Mouse (Mus musculus): ENCODE results near the gene Rap1gds1. TPM values are rescaled to one million over a fixed set of nuclear protein-coding genes. Genes with fewer than 3 reads are reported as not detected.

The Rap1gds1 gene
- polyA plus RNA-seq, 1 experiment, result 40.1 TPM

GRCm38 (mm10) chr3:138982249-138982648 is 92.8 kb downstream of the Rap1gds1 start:
- Histone ChIP-seq H3K27me3 (ENCODE audit: control insufficient read depth, insufficient read depth, insufficient read length) (no peaks in the 10 kb centered on the region), H3ac (ENCODE audit: control insufficient read depth, insufficient read length) (no peak overlapping the region), H3K4me2 (ENCODE audit: low read depth) (no peak overlapping the region), H3K4me3 (no peak overlapping the region), H3K79me2 (ENCODE audit: control insufficient read depth, insufficient read depth) (no peaks in the 10 kb centered on the region), H3K36me3 (ENCODE audit: control insufficient read depth, insufficient read depth) (peaks cover 14% of the 10 kb centered on the region)
- TF ChIP-seq USF1 (IDR thresholded peaks at IDR 0.05; ENCODE audit: low read depth) (no peak), REST (IDR thresholded peaks at IDR 0.05; ENCODE audit: insufficient read depth, insufficient read length) (no peak), SRF (IDR thresholded peaks at IDR 0.05; ENCODE audit: control insufficient read depth, insufficient read length, low read depth) (no peak), MAX (IDR thresholded peaks at IDR 0.05; ENCODE audit: low read depth) (no peak), E2F4 (IDR thresholded peaks at IDR 0.05; ENCODE audit: insufficient read depth) (no peak), MYOD1 (IDR thresholded peaks at IDR 0.05; ENCODE audit: control insufficient read depth in 1 of 3, insufficient read length in 2 of 3, low read depth in 2 of 3) (no peak), CEBPB (IDR thresholded peaks at IDR 0.05; ENCODE audit: insufficient read depth, poor library complexity, severe bottlenecking) (no peak), MYOG (IDR thresholded peaks at IDR 0.05; ENCODE audit: control insufficient read depth in 1 of 3, insufficient read depth in 1 of 3, insufficient read length in 2 of 3, low read depth in 2 of 3) (no peak), TCF3 (IDR thresholded peaks at IDR 0.05; ENCODE audit: insufficient read length, low read depth) (no peak), POLR2AphosphoS2 (IDR thresholded peaks at IDR 0.05; ENCODE audit: insufficient read length, low read depth) (no peak), TCF12 (IDR thresholded peaks at IDR 0.05; ENCODE audit: insufficient read depth, poor library complexity, severe bottlenecking) (no peak), POLR2A (IDR thresholded peaks at IDR 0.05; ENCODE audit: insufficient read length, low read depth) (no peak)

DNA sequence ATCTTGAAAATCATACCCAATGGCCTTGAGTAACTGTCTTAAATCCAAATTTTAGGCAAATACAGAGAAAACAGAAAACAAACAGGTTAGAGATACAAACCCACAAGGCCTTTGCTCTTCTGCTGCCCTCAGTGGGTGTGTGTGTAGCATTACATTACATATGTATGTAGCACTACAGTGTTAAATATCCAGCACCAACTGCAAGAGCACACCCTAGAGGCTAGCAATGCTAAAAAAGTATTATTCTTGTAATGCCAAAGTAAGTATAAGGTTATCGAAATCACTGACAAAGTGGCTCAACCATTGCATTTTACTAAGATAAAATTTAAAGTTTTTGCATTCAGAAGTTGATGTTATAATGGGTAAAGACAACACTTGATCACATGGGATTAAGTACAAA is 97.6 kb downstream of the Rap1gds1 start:
- H3K36me3 ChIP-seq (ENCODE audit: control insufficient read depth, insufficient read depth), result peaks cover 27% of the 10 kb centered on the region
- H3K79me2 ChIP-seq (ENCODE audit: control insufficient read depth, insufficient read depth), result no peaks in the 10 kb centered on the region
- no peak overlapping the region for H3K4me3 ChIP-seq
- no peak for TF ChIP-seq REST (IDR thresholded peaks at IDR 0.05; ENCODE audit: insufficient read depth, insufficient read length)
- no peak for TF ChIP-seq POLR2AphosphoS2 (IDR thresholded peaks at IDR 0.05; ENCODE audit: insufficient read length, low read depth)
- TF ChIP-seq MAX (IDR thresholded peaks at IDR 0.05; ENCODE audit: low read depth), result no peak
- no peak for TF ChIP-seq TCF3 (IDR thresholded peaks at IDR 0.05; ENCODE audit: insufficient read length, low read depth)
- no peak for TF ChIP-seq E2F4 (IDR thresholded peaks at IDR 0.05; ENCODE audit: insufficient read depth)
- TF ChIP-seq MYOG (IDR thresholded peaks at IDR 0.05; ENCODE audit: control insufficient read depth in 1 of 3, insufficient read depth in 1 of 3, insufficient read length in 2 of 3, low read depth in 2 of 3), result no peak
- TF ChIP-seq POLR2A (IDR thresholded peaks at IDR 0.05; ENCODE audit: insufficient read length, low read depth), result no peak
- no peak for TF ChIP-seq SRF (IDR thresholded peaks at IDR 0.05; ENCODE audit: control insufficient read depth, insufficient read length, low read depth)
- TF ChIP-seq MYOD1 (IDR thresholded peaks at IDR 0.05; ENCODE audit: control insufficient read depth in 1 of 3, insufficient read length in 2 of 3, low read depth in 2 of 3), result no peak
- TF ChIP-seq CEBPB (IDR thresholded peaks at IDR 0.05; ENCODE audit: insufficient read depth, poor library complexity, severe bottlenecking), result no peak
- no peak for TF ChIP-seq USF1 (IDR thresholded peaks at IDR 0.05; ENCODE audit: low read depth)
- TF ChIP-seq TCF12 (IDR thresholded peaks at IDR 0.05; ENCODE audit: insufficient read depth, poor library complexity, severe bottlenecking), result no peak
- no peaks in the 10 kb centered on the region for H3K27me3 ChIP-seq (ENCODE audit: control insufficient read depth, insufficient read depth, insufficient read length)
- H3K4me2 ChIP-seq (ENCODE audit: low read depth), result no peak overlapping the region
- no peak overlapping the region for H3ac ChIP-seq (ENCODE audit: control insufficient read depth, insufficient read length)

- H3K36me3 ChIP-seq (ENCODE audit: control insufficient read depth, insufficient read depth), result peaks cover 3% of the 10 kb centered on the region
- H3K4me2 ChIP-seq (ENCODE audit: low read depth), result no peak overlapping the region
- TF ChIP-seq SRF (IDR thresholded peaks at IDR 0.05; ENCODE audit: control insufficient read depth, insufficient read length, low read depth) (no peak), REST (IDR thresholded peaks at IDR 0.05; ENCODE audit: insufficient read depth, insufficient read length) (no peak), USF1 (IDR thresholded peaks at IDR 0.05; ENCODE audit: low read depth) (no peak), TCF3 (IDR thresholded peaks at IDR 0.05; ENCODE audit: insufficient read length, low read depth) (no peak), CEBPB (IDR thresholded peaks at IDR 0.05; ENCODE audit: insufficient read depth, poor library complexity, severe bottlenecking) (no peak), TCF12 (IDR thresholded peaks at IDR 0.05; ENCODE audit: insufficient read depth, poor library complexity, severe bottlenecking) (no peak), MYOD1 (IDR thresholded peaks at IDR 0.05; ENCODE audit: control insufficient read depth in 1 of 3, insufficient read length in 2 of 3, low read depth in 2 of 3) (no peak), MYOG (IDR thresholded peaks at IDR 0.05; ENCODE audit: control insufficient read depth in 1 of 3, insufficient read depth in 1 of 3, insufficient read length in 2 of 3, low read depth in 2 of 3) (no peak), E2F4 (IDR thresholded peaks at IDR 0.05; ENCODE audit: insufficient read depth) (no peak), POLR2AphosphoS2 (IDR thresholded peaks at IDR 0.05; ENCODE audit: insufficient read length, low read depth) (no peak)
- no peaks in the 10 kb centered on the region for H3K27me3 ChIP-seq (ENCODE audit: control insufficient read depth, insufficient read depth, insufficient read length)
- H3K4me3 ChIP-seq, result no peak overlapping the region
- H3ac ChIP-seq (ENCODE audit: control insufficient read depth, insufficient read length), result no peak overlapping the region
- no peaks in the 10 kb centered on the region for H3K79me2 ChIP-seq (ENCODE audit: control insufficient read depth, insufficient read depth)
Measured at GRCm38 (mm10) chr3:138967627-138968026, 107.4 kb downstream of the Rap1gds1 start.

- Histone ChIP-seq H3K4me2 (ENCODE audit: low read depth) (no peak overlapping the region), H3K27me3 (ENCODE audit: control insufficient read depth, insufficient read depth, insufficient read length) (no peaks in the 10 kb centered on the region), H3K4me3 (no peak overlapping the region), H3K36me3 (ENCODE audit: control insufficient read depth, insufficient read depth) (peaks cover 40% of the 10 kb centered on the region), H3ac (ENCODE audit: control insufficient read depth, insufficient read length) (no peak overlapping the region), H3K79me2 (ENCODE audit: control insufficient read depth, insufficient read depth) (no peaks in the 10 kb centered on the region)
- TF ChIP-seq POLR2A (IDR thresholded peaks at IDR 0.05; ENCODE audit: insufficient read length, low read depth) (no peak), USF1 (IDR thresholded peaks at IDR 0.05; ENCODE audit: low read depth) (no peak), POLR2AphosphoS2 (IDR thresholded peaks at IDR 0.05; ENCODE audit: insufficient read length, low read depth) (no peak), MAX (IDR thresholded peaks at IDR 0.05; ENCODE audit: low read depth) (no peak), E2F4 (IDR thresholded peaks at IDR 0.05; ENCODE audit: insufficient read depth) (no peak), REST (IDR thresholded peaks at IDR 0.05; ENCODE audit: insufficient read depth, insufficient read length) (no peak), MYOD1 (IDR thresholded peaks at IDR 0.05; ENCODE audit: control insufficient read depth in 1 of 3, insufficient read length in 2 of 3, low read depth in 2 of 3) (no peak), TCF3 (IDR thresholded peaks at IDR 0.05; ENCODE audit: insufficient read length, low read depth) (no peak), SRF (IDR thresholded peaks at IDR 0.05; ENCODE audit: control insufficient read depth, insufficient read length, low read depth) (no peak), MYOG (IDR thresholded peaks at IDR 0.05; ENCODE audit: control insufficient read depth in 1 of 3, insufficient read depth in 1 of 3, insufficient read length in 2 of 3, low read depth in 2 of 3) (no peak), CEBPB (IDR thresholded peaks at IDR 0.05; ENCODE audit: insufficient read depth, poor library complexity, severe bottlenecking) (no peak), TCF12 (IDR thresholded peaks at IDR 0.05; ENCODE audit: insufficient read depth, poor library complexity, severe bottlenecking) (no peak)
Measured at GRCm38 (mm10) chr3:138958527-138958926, 116.5 kb downstream of the Rap1gds1 start.

All from myocyte (in vitro differentiated cells).